Mouse (Mus musculus): ENCODE data around the gene Znfx1. TPM values are rescaled to one million over a fixed set of nuclear protein-coding genes. Genes with fewer than 3 reads are reported as not detected.

Znfx1 gene
- polyA plus RNA-seq, 1 experiment from 2014 or later = 10.1 TPM

DNA sequence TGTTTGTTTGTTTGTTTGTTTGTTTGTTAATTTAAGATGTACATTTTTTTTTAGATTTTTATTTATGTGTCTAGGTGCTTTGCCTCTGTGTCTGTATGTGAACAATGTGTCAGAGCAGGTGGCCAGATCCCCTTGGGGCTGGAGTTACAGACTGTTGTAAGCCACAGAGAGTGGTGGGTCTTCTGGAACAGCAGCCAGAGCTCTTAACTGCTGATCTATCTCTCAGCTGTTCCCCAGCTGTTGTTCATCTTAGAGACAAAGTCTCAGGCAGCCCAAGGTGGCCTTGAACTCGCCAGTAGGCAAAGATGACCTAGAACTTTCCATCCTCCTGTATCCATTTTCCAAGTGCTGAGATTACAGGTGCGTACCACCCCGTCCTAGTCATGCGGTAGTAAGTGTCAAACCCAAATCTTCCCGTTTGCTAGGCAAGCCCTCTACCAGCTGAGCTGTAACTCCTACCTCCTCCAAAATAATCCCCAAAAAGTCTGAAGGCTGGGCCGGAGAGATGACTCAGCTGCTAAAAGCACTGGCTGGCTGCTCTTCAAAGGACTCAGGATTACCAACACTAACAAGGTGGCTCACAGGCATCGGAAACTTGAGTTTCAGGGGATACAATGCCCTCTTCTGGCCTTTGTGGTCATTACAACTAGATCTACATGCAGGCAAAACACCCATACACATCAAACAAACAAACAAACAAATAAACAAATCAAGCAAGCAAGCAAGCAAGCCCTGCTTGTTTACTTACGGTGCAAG is 58.5 kb downstream of the Znfx1 start:
- DNase-seq (ENCODE audit: low spot score) (no peak), ATAC-seq (replicated peaks; ENCODE audit: low FRiP score) (no peak)
- 44% methylated on average over 8 of the region's 8 CpGs for WGBS
- H3K27me3 ChIP-seq (replicated peaks; ENCODE audit: control insufficient read depth, insufficient read depth, low read length) = no peaks in the 10 kb centered on the region
- no peaks in the 10 kb centered on the region for H3K36me3 ChIP-seq (ENCODE audit: control insufficient read depth, insufficient read depth, low read length)
- H3K9ac ChIP-seq (ENCODE audit: low read depth, low read length) = no peak overlapping the region
- no peaks in the 10 kb centered on the region for H3K9me3 ChIP-seq (ENCODE audit: control insufficient read depth, low read length)
- no peak overlapping the region for H3K4me2 ChIP-seq
- H3K4me1 ChIP-seq (replicated peaks; ENCODE audit: control insufficient read depth, insufficient read depth, low read length) = 0 out of 2 replicates have a peak, but pooled peaks cover 2% of the 10 kb centered on the region
- no peak overlapping the region for H3K27ac ChIP-seq (ENCODE audit: low read depth, low read length)
- H3K4me3 ChIP-seq (ENCODE audit: low read depth, low read length) = no peak overlapping the region

- ATAC-seq (replicated peaks; ENCODE audit: low FRiP score) (no peak), DNase-seq (ENCODE audit: low spot score) (no peak)
- Histone ChIP-seq H3K4me2 (no peak overlapping the region), H3K9me3 (ENCODE audit: control insufficient read depth, low read length) (no peaks in the 10 kb centered on the region), H3K27ac (ENCODE audit: low read depth, low read length) (no peak overlapping the region), H3K4me1 (replicated peaks; ENCODE audit: control insufficient read depth, insufficient read depth, low read length) (no peaks in the 10 kb centered on the region), H3K4me3 (ENCODE audit: low read depth, low read length) (no peak overlapping the region), H3K9ac (ENCODE audit: low read depth, low read length) (no peak overlapping the region), H3K27me3 (replicated peaks; ENCODE audit: control insufficient read depth, insufficient read depth, low read length) (no peaks in the 10 kb centered on the region), H3K36me3 (ENCODE audit: control insufficient read depth, insufficient read depth, low read length) (no peaks in the 10 kb centered on the region)
- 75% methylated on average over 9 of the region's 9 CpGs for WGBS
These were observed 61.3 kb downstream of the Znfx1 start for GRCm38 (mm10) chr2:167001486-167001885.

DNA sequence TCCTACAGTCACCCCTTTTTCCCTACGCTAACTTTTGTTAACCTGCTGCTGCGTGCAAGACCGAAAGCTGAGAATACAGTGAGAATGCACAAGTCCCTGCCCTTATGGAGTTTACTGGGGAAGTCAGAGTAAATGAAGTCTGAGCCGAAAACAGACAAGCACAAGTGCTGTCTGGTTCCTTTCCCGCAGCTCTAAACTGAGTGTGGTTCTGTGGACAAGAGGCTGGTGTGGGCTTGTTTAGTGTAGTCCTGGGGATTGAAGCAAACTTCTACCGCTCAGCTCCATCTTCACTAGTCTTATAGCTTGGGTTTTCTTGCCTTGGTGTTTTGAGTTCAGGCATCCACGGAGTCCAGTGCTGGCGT is 66.3 kb downstream of the Znfx1 start:
- H3K9me3 ChIP-seq (ENCODE audit: control insufficient read depth, low read length) = no peaks in the 10 kb centered on the region
- H3K36me3 ChIP-seq (ENCODE audit: control insufficient read depth, insufficient read depth, low read length) = no peaks in the 10 kb centered on the region
- no peaks in the 10 kb centered on the region for H3K27me3 ChIP-seq (replicated peaks; ENCODE audit: control insufficient read depth, insufficient read depth, low read length)
- ATAC-seq (replicated peaks; ENCODE audit: low FRiP score) (peak; percentile 29; the same call in 1 of the 2 replicates), DNase-seq (ENCODE audit: low spot score) (no peak)
- peak overlapping the region; percentile 67 for H3K9ac ChIP-seq (ENCODE audit: low read depth, low read length)
- H3K4me2 ChIP-seq = peak overlapping the region; percentile 65
- peaks cover 27% of the 10 kb centered on the region for H3K4me1 ChIP-seq (replicated peaks; ENCODE audit: control insufficient read depth, insufficient read depth, low read length)
- H3K4me3 ChIP-seq (ENCODE audit: low read depth, low read length) = peak overlapping the region; percentile 95
- WGBS = 38% methylated on average over 8 of the region's 8 CpGs
- H3K27ac ChIP-seq (ENCODE audit: low read depth, low read length) = peak overlapping the region; percentile 66

GRCm38 (mm10) chr2:166995796-166996532 is 66.9 kb downstream of the Znfx1 start, which contains the start of gene Stau1:
Gene Stau1, minus strand, starts transcription at chr2:166996299.
- H3K4me1 ChIP-seq (replicated peaks; ENCODE audit: control insufficient read depth, insufficient read depth, low read length) = peaks cover 31% of the 10 kb centered on the region
- DNase-seq (ENCODE audit: low spot score) = peak; percentile 93
- under 1% methylated on average over 77 of the region's 88 CpGs for WGBS

DNA sequence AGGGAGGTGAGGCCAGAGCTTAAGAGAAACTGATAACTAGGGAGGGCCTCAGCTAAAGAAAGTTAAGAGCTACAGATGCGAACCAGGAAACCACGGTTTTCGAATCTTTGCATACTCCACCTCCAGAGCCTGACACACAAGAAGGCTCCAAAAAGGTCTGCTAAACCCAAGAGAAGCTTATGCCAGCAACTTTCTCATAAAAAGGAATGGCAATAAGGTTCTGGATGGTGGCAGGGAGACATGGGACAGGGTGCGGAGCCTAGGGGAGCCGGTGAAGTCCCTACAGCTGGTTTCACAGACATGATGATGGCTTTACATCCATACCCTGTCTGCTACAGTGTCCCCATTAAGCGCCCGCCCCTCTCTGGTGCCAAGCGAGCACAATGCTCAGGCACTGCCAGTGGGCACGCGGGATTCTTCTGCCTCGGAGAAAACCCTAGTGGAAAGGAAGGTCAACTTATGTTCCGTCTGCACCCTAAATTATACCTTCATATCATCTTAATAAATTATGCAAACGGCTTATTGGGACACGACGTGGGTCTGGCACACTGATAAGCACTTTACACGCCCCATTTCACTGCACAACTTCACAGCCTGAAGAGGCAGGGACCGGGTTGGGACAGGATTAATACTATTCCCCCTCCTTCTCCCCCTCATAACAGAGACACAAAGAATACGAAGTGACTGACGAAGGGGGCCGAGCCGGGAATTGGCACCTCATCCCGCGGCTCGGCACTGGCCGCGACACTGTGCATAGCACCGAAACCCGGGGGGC is 67.6 kb downstream of the Znfx1 start:
- peaks cover 33% of the 10 kb centered on the region for H3K4me1 ChIP-seq (replicated peaks; ENCODE audit: control insufficient read depth, insufficient read depth, low read length)
- peak overlapping the region; percentile 91 for H3K9ac ChIP-seq (ENCODE audit: low read depth, low read length)
- WGBS = 2% methylated on average over 28 of the region's 28 CpGs

More at GRCm38 (mm10) chr2:166995796-166996532, 66.9 kb downstream of the Znfx1 start, which contains the start of gene Stau1:
- Histone ChIP-seq H3K4me3 (ENCODE audit: low read depth, low read length) (peak within 1 kb of the TSS; percentile 95), H3K36me3 (ENCODE audit: control insufficient read depth, insufficient read depth, low read length) (no peaks in the 10 kb centered on the region), H3K27ac (ENCODE audit: low read depth, low read length) (peak within 1 kb of the TSS; percentile 85), H3K27me3 (replicated peaks; ENCODE audit: control insufficient read depth, insufficient read depth, low read length) (no peaks in the 10 kb centered on the region), H3K9ac (ENCODE audit: low read depth, low read length) (peak within 1 kb of the TSS; percentile 91), H3K4me2 (peak within 1 kb of the TSS; percentile 70), H3K9me3 (ENCODE audit: control insufficient read depth, low read length) (no peaks in the 10 kb centered on the region)
- peak; percentile 99 for ATAC-seq (replicated peaks; ENCODE audit: low FRiP score)

DNA sequence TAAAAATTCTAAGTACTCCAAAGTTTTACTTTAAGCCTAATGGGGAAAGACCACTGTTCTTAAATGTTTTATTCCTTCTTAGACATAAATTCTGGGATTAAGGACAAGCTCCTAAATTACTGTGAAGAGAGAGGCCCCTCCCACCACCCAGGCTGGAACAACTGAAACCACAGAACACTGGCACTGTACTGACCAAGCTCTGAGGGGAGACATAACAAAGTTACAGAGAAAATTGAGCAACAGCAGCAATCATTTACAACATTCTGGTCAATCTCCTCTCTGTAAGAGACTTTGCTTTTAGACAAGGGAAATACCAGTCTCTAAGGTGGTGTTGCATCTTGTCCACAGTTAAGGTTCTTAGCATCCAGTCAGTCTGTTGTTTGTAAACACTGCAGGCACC is 70.9 kb downstream of the Znfx1 start:
- no peak overlapping the region for H3K9ac ChIP-seq (ENCODE audit: low read depth, low read length)
- H3K9me3 ChIP-seq (ENCODE audit: control insufficient read depth, low read length) = no peaks in the 10 kb centered on the region
- H3K27me3 ChIP-seq (replicated peaks; ENCODE audit: control insufficient read depth, insufficient read depth, low read length) = no peaks in the 10 kb centered on the region
- ATAC-seq (replicated peaks; ENCODE audit: low FRiP score) (no peak), DNase-seq (ENCODE audit: low spot score) (no peak)
- H3K27ac ChIP-seq (ENCODE audit: low read depth, low read length) = 0 out of 2 replicates have a peak overlapping the region, but pooled peaks have one; percentile 23
- H3K36me3 ChIP-seq (ENCODE audit: control insufficient read depth, insufficient read depth, low read length) = no peaks in the 10 kb centered on the region
- no peak overlapping the region for H3K4me3 ChIP-seq (ENCODE audit: low read depth, low read length)
- H3K4me1 ChIP-seq (replicated peaks; ENCODE audit: control insufficient read depth, insufficient read depth, low read length) = peaks cover 33% of the 10 kb centered on the region
- peak overlapping the region; percentile 70; the same call in 1 of the 2 replicates for H3K4me2 ChIP-seq

More for the DNA sequence above, 67.6 kb downstream of the Znfx1 start:
- no peaks in the 10 kb centered on the region for H3K9me3 ChIP-seq (ENCODE audit: control insufficient read depth, low read length)
- peak; percentile 43; the same call in 1 of the 2 replicates for ATAC-seq (replicated peaks; ENCODE audit: low FRiP score)
- H3K4me3 ChIP-seq (ENCODE audit: low read depth, low read length) = peak overlapping the region; percentile 95
- H3K4me2 ChIP-seq = peak overlapping the region; percentile 70
- peak; percentile 52 for DNase-seq (ENCODE audit: low spot score)
- no peaks in the 10 kb centered on the region for H3K36me3 ChIP-seq (ENCODE audit: control insufficient read depth, insufficient read depth, low read length)
- H3K27ac ChIP-seq (ENCODE audit: low read depth, low read length) = peak overlapping the region; percentile 85
- no peaks in the 10 kb centered on the region for H3K27me3 ChIP-seq (replicated peaks; ENCODE audit: control insufficient read depth, insufficient read depth, low read length)

DNA sequence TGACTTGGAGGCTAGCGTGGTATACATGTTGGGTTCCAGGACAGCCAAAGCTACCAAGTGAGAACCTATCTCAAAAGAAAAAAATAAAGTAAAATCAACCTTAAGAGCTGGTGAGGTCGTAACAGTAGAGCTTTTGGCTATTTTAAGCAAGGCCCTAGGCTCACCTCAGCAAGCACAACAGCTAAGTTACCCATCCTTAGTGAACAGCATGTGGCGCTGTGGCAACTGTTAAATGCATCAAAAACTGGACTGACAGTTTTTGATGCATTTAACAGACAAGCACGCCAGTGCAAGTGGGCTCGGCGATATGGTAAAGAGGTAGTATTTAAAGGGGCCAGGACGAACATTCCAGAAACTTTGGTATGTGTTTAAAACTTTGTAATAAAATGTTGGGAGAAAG is 72.0 kb downstream of the Znfx1 start:
- Histone ChIP-seq H3K4me3 (ENCODE audit: low read depth, low read length) (no peak overlapping the region), H3K4me1 (replicated peaks; ENCODE audit: control insufficient read depth, insufficient read depth, low read length) (peaks cover 33% of the 10 kb centered on the region), H3K36me3 (ENCODE audit: control insufficient read depth, insufficient read depth, low read length) (no peaks in the 10 kb centered on the region), H3K4me2 (no peak overlapping the region), H3K9me3 (ENCODE audit: control insufficient read depth, low read length) (no peaks in the 10 kb centered on the region), H3K9ac (ENCODE audit: low read depth, low read length) (no peak overlapping the region), H3K27me3 (replicated peaks; ENCODE audit: control insufficient read depth, insufficient read depth, low read length) (no peaks in the 10 kb centered on the region), H3K27ac (ENCODE audit: low read depth, low read length) (no peak overlapping the region)
- ATAC-seq (replicated peaks; ENCODE audit: low FRiP score) = no peak
- no peak for DNase-seq (ENCODE audit: low spot score)
- whole genome bisulfite sequencing = 77% methylated on average over 7 of the region's 7 CpGs

Data from liver, embryonic 11.5 days (tissue).